Mouse (Mus musculus): ENCODE results near the gene Klk1b26. TPM values are rescaled to one million over a fixed set of nuclear protein-coding genes. Genes with fewer than 3 reads are reported as not detected.
"Not testable (repeated sequence)": the region's sequence is repeated elsewhere in the genome, so short reads cannot be mapped to it uniquely, and the experiment has no call there.

Gene Klk1b26
- polyA plus RNA-seq, 1 experiment from 2014 or later, result not detected

DNA sequence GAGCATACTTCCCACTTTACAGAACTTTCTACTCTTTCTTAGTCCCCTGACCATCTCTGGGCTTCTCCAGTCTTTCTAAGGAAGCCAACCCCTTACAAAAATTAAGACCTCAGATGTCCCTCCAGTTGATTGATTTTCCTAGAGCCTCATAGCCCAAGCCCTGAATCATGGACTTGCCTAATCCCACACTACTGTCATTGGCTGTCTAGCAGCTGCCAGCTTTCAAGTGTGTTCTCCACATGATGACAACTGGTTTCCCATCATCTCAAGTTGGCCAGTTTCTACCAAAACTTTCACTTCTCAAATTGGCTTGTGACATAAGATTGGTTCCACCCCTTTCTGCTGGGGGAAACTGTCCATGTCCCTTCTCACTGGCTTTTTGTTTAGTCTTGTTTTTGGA is 7.1 kb upstream of the Klk1b26 start:
- H3K4me1 ChIP-seq (replicated peaks; ENCODE audit: control insufficient read depth, insufficient read depth, low read length), result no peaks in the 10 kb centered on the region
- H3K27ac ChIP-seq (ENCODE audit: low read depth, low read length), result no peak overlapping the region
- no peaks in the 10 kb centered on the region for H3K36me3 ChIP-seq (ENCODE audit: control insufficient read depth, insufficient read depth)
- H3K9me3 ChIP-seq (ENCODE audit: control insufficient read depth), result no peaks in the 10 kb centered on the region
- no peak for TF ChIP-seq CTCF (IDR thresholded peaks at IDR 0.05; ENCODE audit: low read depth)
- no peak overlapping the region for H3K9ac ChIP-seq (ENCODE audit: low read depth, low read length)
- no peak for ATAC-seq
- H3K27me3 ChIP-seq (replicated peaks; ENCODE audit: control insufficient read depth, insufficient read depth, low read length), result no peaks in the 10 kb centered on the region
- no peak overlapping the region for H3K4me3 ChIP-seq (ENCODE audit: low read depth, low read length)
- H3K4me2 ChIP-seq (replicated peaks; ENCODE audit: low read depth), result no peak overlapping the region

DNA sequence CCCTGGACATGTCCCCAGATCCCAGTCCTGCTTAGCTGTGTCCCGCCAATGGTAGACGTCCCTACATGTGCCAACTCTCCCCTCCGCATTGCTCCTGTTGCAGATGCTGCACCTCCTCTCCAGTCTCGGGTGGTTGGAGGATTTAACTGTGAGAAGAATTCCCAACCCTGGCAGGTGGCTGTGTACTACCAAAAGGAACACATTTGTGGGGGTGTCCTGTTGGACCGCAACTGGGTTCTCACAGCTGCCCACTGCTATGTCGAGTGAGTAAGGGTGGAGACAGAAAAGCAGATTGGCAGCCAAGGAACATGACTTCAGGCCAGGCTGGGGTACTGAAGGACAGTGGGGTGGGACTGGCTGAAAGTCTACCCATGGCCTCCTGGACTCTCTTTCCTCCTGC is 2.7 kb downstream of the Klk1b26 start:
- H3K27ac ChIP-seq (ENCODE audit: low read depth, low read length); ATAC-seq; H3K4me1 ChIP-seq (replicated peaks; ENCODE audit: control insufficient read depth, insufficient read depth, low read length); H3K9ac ChIP-seq (ENCODE audit: low read depth, low read length); H3K4me2 ChIP-seq (replicated peaks; ENCODE audit: low read depth); H3K36me3 ChIP-seq (ENCODE audit: control insufficient read depth, insufficient read depth); H3K9me3 ChIP-seq (ENCODE audit: control insufficient read depth); H3K27me3 ChIP-seq (replicated peaks; ENCODE audit: control insufficient read depth, insufficient read depth, low read length); H3K4me3 ChIP-seq (ENCODE audit: low read depth, low read length): not testable (repeated sequence)
- 77% methylated on average over 6 of the region's 6 CpGs for WGBS

DNA sequence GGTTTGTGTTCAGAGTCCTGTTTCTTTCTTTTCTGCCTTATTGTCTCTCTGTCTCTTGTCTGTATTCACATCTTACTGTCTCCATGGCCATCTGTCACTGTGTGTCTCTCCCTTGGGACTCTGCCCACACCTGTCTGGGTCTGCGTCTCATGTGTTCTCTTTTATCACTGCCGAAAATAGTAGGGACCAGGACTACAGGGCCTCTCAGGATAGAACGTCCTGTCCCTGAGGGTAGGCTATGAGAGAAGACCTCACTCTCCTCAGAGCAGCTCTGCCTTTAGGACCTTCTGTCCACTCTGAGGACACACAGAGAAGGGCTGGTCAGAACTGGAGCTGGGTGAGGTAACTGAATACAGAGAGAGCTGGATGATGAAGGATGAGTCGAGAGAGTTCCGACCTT is 3.1 kb downstream of the Klk1b26 start:
- WGBS, result 87% methylated on average over 5 of the region's 5 CpGs
- H3K27ac ChIP-seq (ENCODE audit: low read depth, low read length), result no peak overlapping the region

DNA sequence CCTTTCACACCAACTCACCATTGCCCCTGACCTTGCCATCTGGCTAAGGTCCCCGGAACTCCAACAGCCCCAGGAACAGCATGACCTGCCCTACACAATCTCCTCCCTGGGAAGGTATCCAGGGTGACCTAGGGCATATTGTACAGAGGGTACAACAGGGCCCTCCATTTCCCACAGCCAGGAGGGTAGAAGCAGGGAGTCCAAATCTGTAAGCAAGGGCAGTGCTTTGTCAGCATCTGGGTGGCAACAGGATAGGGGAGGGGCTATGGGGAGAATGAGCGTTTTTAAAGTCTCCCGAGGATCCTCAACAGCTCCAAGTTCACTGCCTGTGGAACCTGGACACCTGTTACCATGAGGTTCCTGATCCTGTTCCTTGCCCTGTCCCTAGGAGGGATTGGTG is 40.0 kb downstream of the Klk1b26 start, which contains the start of gene Klk1b27:
TSS of gene Klk1b27 (plus strand) at position 301 of the 400 bp plus-strand sequence.
- not testable (repeated sequence) for H3K9ac ChIP-seq (ENCODE audit: low read depth, low read length); ATAC-seq; H3K36me3 ChIP-seq (ENCODE audit: control insufficient read depth, insufficient read depth); H3K27ac ChIP-seq (ENCODE audit: low read depth, low read length); H3K9me3 ChIP-seq (ENCODE audit: control insufficient read depth); H3K4me3 ChIP-seq (ENCODE audit: low read depth, low read length); H3K4me1 ChIP-seq (replicated peaks; ENCODE audit: control insufficient read depth, insufficient read depth, low read length); H3K4me2 ChIP-seq (replicated peaks; ENCODE audit: low read depth); H3K27me3 ChIP-seq (replicated peaks; ENCODE audit: control insufficient read depth, insufficient read depth, low read length)
- WGBS, result 76% methylated on average over 3 of the region's 3 CpGs

More for the DNA sequence above, 3.1 kb downstream of the Klk1b26 start:
- TF ChIP-seq CTCF (IDR thresholded peaks at IDR 0.05; ENCODE audit: low read depth), result no peak
- no peaks in the 10 kb centered on the region for H3K9me3 ChIP-seq (ENCODE audit: control insufficient read depth)
- H3K4me2 ChIP-seq (replicated peaks; ENCODE audit: low read depth), result no peak overlapping the region
- no peaks in the 10 kb centered on the region for H3K36me3 ChIP-seq (ENCODE audit: control insufficient read depth, insufficient read depth)
- no peaks in the 10 kb centered on the region for H3K4me1 ChIP-seq (replicated peaks; ENCODE audit: control insufficient read depth, insufficient read depth, low read length)
- no peak overlapping the region for H3K9ac ChIP-seq (ENCODE audit: low read depth, low read length)
- no peak overlapping the region for H3K4me3 ChIP-seq (ENCODE audit: low read depth, low read length)
- no peaks in the 10 kb centered on the region for H3K27me3 ChIP-seq (replicated peaks; ENCODE audit: control insufficient read depth, insufficient read depth, low read length)
- ATAC-seq, result no peak

Other genes starting within 250 kb of the Klk1b26 start
- not detected in 2 replicates for gene Klk12, start 243.3 kb upstream of the Klk1b26 start, polyA plus RNA-seq (2015; fragmentation: Nextera tagmentation; extraction: Ambion mirVana)
- 0.21 TPM in 1 of 2 replicates, not detected in the other for gene Klk11, start 237.6 kb upstream of the Klk1b26 start, polyA plus RNA-seq (2015; fragmentation: Nextera tagmentation; extraction: Ambion mirVana)
- 0.33 TPM in 1 of 2 replicates, not detected in the other for gene Klk10, start 231.1 kb upstream of the Klk1b26 start, polyA plus RNA-seq (2015; fragmentation: Nextera tagmentation; extraction: Ambion mirVana)
- gene Klk9, start 220.3 kb upstream of the Klk1b26 start, polyA plus RNA-seq (2015; fragmentation: Nextera tagmentation; extraction: Ambion mirVana), result not detected in 2 replicates
- 3.0 and 3.5 TPM in 2 replicates for gene Klk8, start 214.6 kb upstream of the Klk1b26 start, polyA plus RNA-seq (2015; fragmentation: Nextera tagmentation; extraction: Ambion mirVana)
- not detected in 2 replicates for gene Klk7, start 200.9 kb upstream of the Klk1b26 start, polyA plus RNA-seq (2015; fragmentation: Nextera tagmentation; extraction: Ambion mirVana)
- gene Klk6, start 187.7 kb upstream of the Klk1b26 start, polyA plus RNA-seq (2015; fragmentation: Nextera tagmentation; extraction: Ambion mirVana), result not detected in 2 replicates
- gene Klk5, start 170.2 kb upstream of the Klk1b26 start, polyA plus RNA-seq (2015; fragmentation: Nextera tagmentation; extraction: Ambion mirVana), result not detected in 2 replicates
- gene Klk4, start 131.0 kb upstream of the Klk1b26 start, polyA plus RNA-seq (2015; fragmentation: Nextera tagmentation; extraction: Ambion mirVana), result not detected in 2 replicates
- gene Klk15, start 78.4 kb upstream of the Klk1b26 start, polyA plus RNA-seq (2015; fragmentation: Nextera tagmentation; extraction: Ambion mirVana), result not detected in 2 replicates
- gene Klk1b8, start 61.5 kb upstream of the Klk1b26 start, polyA plus RNA-seq (2015; fragmentation: Nextera tagmentation; extraction: Ambion mirVana), result not detected in 2 replicates
- not detected in 2 replicates for gene Klk1b1, start 45.4 kb upstream of the Klk1b26 start, polyA plus RNA-seq (2015; fragmentation: Nextera tagmentation; extraction: Ambion mirVana)
- not detected in 2 replicates for gene Klk1b9, start 36.1 kb upstream of the Klk1b26 start, polyA plus RNA-seq (2015; fragmentation: Nextera tagmentation; extraction: Ambion mirVana)
- not detected in 2 replicates for gene Klk1b11, start 16.3 kb upstream of the Klk1b26 start, polyA plus RNA-seq (2015; fragmentation: Nextera tagmentation; extraction: Ambion mirVana)
- gene Klk1b27, start 40.1 kb downstream of the Klk1b26 start, polyA plus RNA-seq (2015; fragmentation: Nextera tagmentation; extraction: Ambion mirVana), result not detected in 2 replicates
- gene Klk1b21, start 90.2 kb downstream of the Klk1b26 start, polyA plus RNA-seq (2015; fragmentation: Nextera tagmentation; extraction: Ambion mirVana), result not detected in 2 replicates
- not detected in 2 replicates for gene Klk1b22, start 100.5 kb downstream of the Klk1b26 start, polyA plus RNA-seq (2015; fragmentation: Nextera tagmentation; extraction: Ambion mirVana)
- gene Klk1b16, start 124.6 kb downstream of the Klk1b26 start, polyA plus RNA-seq (2015; fragmentation: Nextera tagmentation; extraction: Ambion mirVana), result not detected in 2 replicates
- not detected in 2 replicates for gene Klk1b24, start 176.1 kb downstream of the Klk1b26 start, polyA plus RNA-seq (2015; fragmentation: Nextera tagmentation; extraction: Ambion mirVana)
- gene Klk1b3, start 186.0 kb downstream of the Klk1b26 start, polyA plus RNA-seq (2015; fragmentation: Nextera tagmentation; extraction: Ambion mirVana), result not detected in 2 replicates
- not detected in 2 replicates for gene Klk1b4, start 195.3 kb downstream of the Klk1b26 start, polyA plus RNA-seq (2015; fragmentation: Nextera tagmentation; extraction: Ambion mirVana)
- not detected in 2 replicates for gene Klk1b5, start 203.8 kb downstream of the Klk1b26 start, polyA plus RNA-seq (2015; fragmentation: Nextera tagmentation; extraction: Ambion mirVana)
- gene Klk1, start 213.2 kb downstream of the Klk1b26 start, polyA plus RNA-seq (2015; fragmentation: Nextera tagmentation; extraction: Ambion mirVana), result 23.0 and 35.6 TPM in 2 replicates
- gene Gm36864, start 224.0 kb downstream of the Klk1b26 start, polyA plus RNA-seq (2015; fragmentation: Nextera tagmentation; extraction: Ambion mirVana), result not detected in 2 replicates
- 0.65 and 1.1 TPM in 2 replicates for gene 1700028J19Rik, start 234.5 kb downstream of the Klk1b26 start, polyA plus RNA-seq (2015; fragmentation: Nextera tagmentation; extraction: Ambion mirVana)
- 40.3 and 42.3 TPM in 2 replicates for gene 2410002F23Rik, start 234.6 kb downstream of the Klk1b26 start, polyA plus RNA-seq (2015; fragmentation: Nextera tagmentation; extraction: Ambion mirVana)
- not detected in 2 replicates for gene Acp4, start 245.2 kb downstream of the Klk1b26 start, polyA plus RNA-seq (2015; fragmentation: Nextera tagmentation; extraction: Ambion mirVana)
- not detected in 2 replicates for gene Gm15517, start 249.3 kb downstream of the Klk1b26 start, polyA plus RNA-seq (2015; fragmentation: Nextera tagmentation; extraction: Ambion mirVana)

All from intestine, postnatal 0 days (tissue).